Mouse (Mus musculus): Measurements from ENCODE around the gene Tnrc6a. TPM values are rescaled to one million over a fixed set of nuclear protein-coding genes. Genes with fewer than 3 reads are reported as not detected.
A peak's percentile ranks its signal among the peaks of the same experiment; 100 is the strongest.
"Not testable (repeated sequence)": the region's sequence is repeated elsewhere in the genome, so short reads cannot be mapped to it uniquely, and the experiment has no call there.

Gene Tnrc6a
- 29.6 and 62.6 TPM in 2 replicates for total RNA-seq (2017)

DNA sequence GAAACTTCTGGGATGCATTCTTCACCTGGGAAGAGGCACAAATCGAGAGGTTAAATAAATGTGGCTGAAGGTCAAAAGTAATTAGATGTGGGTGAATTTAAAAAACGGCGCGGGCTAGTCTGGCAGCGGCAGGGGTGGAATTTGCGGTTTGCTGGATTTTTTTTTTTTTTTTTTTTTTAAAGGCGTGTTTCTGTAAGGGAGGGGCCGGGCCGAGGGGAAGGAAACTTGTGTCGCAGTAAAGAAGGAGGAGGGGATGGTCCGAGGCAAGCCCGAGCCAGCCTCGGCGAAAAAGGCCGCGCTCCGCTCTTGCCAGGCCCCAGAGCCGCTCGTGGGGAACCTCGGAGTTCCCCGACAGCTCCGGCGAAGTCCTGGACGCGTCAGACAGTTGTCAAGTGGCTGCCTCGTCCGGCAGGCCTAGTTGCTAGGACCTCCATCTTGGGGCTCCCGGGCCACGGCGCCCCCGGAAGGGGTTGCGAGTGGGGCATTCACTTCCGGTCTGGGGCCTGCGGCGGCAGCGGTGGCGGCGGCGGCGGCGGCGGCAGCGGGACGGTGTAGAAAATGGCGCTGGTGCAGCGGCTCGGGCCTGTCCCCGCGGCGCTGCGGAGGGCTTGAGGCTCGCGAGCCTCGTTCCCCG lies at the start of gene Tnrc6a:
Gene Tnrc6a, plus strand, starts transcription at position 221 of the 634 bp plus-strand sequence.
- peak; percentile 92 for ATAC-seq (replicated peaks; ENCODE audit: low read depth, poor library complexity, severe bottlenecking)

DNA sequence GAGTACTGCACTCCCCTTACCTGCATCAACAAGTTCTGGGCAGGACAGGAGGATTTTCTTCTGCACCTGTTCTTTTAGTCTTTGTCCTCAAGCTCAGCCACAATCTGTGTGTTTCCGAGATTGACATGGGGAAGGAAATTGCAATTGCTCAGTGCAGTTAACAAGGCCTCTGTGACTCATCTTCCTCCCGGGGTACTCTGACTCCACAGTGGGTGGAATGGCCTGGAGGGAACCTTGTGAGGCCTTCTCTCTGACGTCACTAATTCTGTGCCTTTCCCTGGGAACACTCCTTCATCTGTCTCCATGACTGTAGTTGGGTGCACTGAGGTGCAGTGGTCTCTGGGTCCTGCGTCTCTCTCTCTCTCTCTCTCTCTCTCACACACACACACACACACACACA lies 41.4 kb upstream of the Tnrc6a start:
- ATAC-seq (replicated peaks; ENCODE audit: low read depth, poor library complexity, severe bottlenecking), result no peak

DNA sequence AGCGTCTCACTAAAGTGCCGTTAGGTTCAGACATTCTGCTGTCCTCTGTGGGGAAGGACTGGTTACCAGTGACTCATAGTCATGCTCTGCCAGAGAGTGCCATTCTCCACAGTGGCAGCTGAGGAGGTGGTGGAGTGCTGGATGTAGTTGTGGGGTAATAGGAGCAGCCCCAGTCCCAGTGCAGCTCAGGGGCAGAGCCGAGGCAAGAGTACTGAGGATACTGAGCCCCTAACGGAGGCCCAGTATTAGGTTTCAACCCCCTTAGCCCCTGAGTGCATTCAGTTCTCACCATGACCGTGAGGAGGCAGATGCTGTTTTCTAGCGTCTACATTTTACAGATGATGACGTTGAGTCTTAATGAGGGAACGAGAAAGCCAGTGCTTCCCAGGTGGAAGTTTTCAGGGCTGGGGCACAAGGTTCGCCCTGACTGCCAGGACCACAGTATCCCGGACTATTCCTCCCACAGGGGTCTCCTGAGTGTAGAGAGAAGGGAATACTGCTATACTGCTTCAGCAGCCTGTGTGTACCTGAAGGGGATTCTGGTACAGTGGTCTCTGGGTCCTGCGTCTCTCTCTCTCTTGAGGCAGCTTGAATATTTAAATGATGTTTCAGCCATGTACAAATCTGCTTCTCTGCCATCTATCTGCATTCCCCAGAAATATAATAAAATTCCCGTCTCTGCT lies 40.1 kb upstream of the Tnrc6a start:
- no peak for ATAC-seq (replicated peaks; ENCODE audit: low read depth, poor library complexity, severe bottlenecking)

- ATAC-seq (replicated peaks; ENCODE audit: low read depth, poor library complexity, severe bottlenecking), result peak; percentile 84
These were observed 39.4 kb upstream of the Tnrc6a start for GRCm38 (mm10) chr7:123084180-123084691.

- peak; percentile 54 for ATAC-seq (replicated peaks; ENCODE audit: low read depth, poor library complexity, severe bottlenecking)
These were observed 39.0 kb upstream of the Tnrc6a start for GRCm38 (mm10) chr7:123084708-123085107.

DNA sequence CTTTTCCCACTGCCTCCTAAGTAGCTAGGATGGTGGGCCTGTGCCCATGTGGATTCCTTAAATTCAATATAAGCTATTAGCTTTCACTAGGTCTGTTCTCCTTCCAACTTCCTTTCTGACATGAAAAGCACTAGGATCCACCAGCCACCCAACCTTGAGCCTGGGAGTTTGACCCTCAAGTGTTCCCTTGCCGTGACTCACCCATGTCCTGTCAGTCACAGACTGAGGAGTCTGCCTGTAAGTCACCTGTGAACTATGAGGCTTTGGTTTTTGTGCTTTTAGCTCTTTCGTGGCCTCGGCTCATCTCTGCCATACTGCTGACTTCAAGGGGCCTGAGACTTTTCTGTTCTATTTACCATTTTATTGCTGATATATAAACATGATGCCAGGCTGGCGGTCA lies 34.8 kb upstream of the Tnrc6a start:
- no peak for ATAC-seq (replicated peaks; ENCODE audit: low read depth, poor library complexity, severe bottlenecking)

DNA sequence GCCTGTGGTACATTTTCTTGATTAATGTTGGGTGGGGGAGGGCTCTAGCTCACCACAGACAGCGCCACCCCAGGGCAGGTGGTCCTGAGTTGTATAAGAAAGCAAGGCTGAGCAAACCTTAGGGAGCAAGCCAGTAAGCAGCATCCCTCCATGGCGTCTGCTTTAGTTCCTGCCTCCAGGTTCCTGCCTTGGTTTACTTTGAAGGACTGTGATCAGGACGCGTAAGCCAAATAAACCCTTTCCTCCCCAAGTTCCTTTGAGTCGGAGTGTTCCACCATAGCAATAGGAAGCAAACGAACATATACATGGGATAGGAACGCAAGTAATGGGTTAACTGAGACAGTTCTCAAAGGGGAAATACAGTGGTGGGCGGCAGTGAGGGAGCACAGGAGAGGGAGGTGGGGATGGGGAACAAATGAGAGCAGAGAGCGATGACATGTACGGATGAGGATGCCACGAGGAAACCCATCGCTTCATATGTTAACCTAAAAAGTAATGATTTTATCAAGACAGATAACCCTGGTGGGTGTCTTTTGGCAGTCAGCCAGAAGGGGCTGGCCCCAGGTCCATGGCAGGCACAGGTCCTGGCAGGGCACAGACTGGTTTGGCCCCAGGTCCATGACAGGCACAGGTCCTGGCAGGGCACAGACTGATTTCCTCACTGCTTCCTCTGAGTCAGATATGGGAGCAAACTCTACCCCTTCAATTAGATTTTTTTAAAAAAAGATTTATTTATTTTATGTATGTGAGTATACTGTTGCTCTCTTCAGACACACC lies 27.2 kb upstream of the Tnrc6a start:
- no peak for ATAC-seq (replicated peaks; ENCODE audit: low read depth, poor library complexity, severe bottlenecking)

DNA sequence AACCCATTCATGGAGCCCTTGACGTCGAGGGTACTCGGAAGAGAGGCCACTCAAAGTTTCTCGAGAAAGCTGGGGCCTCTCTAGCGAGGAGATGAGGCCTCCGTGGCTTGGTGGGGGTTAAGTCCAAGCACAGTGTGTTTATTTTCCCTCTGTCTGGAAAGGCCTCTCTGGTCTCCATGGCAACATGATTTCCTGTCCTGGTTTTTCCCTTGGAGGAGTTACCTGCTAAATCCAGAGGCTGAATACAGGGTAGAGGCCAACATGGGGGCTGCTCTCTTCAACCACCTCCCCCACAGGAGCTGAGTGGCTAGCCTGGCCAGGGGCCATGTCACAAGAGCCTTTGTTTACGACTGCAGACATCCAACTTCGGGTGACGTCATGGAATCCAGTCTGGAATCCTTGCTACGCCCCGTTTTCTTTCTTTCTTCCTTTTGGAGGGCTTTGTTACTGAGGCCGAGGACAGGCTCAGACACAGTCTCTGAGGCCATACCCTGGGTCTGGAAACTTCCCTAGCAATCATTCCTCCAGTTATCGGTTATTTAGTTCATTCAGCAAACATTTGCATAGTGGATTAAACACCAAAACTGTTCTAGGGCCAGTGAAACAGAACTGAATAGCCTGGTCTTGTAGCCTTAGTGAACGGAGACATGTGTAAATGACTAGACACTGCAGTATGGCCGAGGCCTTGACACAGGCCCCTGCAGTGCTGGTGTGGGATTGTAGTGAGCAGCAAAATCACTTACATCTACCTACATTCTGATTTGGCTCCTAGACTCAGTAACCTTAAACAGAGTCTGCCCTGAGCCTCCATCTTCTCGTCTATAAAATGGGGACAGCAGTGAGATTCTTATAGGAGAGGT lies 25.6 kb upstream of the Tnrc6a start:
- no peak for ATAC-seq (replicated peaks; ENCODE audit: low read depth, poor library complexity, severe bottlenecking)

DNA sequence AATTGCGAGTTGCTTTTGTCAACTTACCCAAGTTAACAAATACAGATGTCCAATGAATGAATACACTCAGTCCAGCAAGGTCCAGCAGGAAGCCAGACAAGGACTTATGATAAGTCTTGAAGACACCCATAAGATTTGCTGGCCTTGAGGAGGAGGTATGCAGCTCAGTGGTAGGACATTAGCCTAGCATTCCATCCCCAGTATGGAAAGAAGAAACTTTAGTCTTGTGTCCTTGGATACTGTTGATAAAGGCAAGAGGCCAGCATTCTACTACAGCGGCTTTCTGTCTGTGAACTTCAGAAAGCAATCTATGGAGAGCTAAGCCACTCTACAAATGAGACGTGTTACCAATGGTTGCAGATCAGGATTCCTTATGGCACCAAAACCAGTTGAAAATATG lies 22.4 kb upstream of the Tnrc6a start:
- no peak for ATAC-seq (replicated peaks; ENCODE audit: low read depth, poor library complexity, severe bottlenecking)

GRCm38 (mm10) chr7:123105381-123105780 lies 18.3 kb upstream of the Tnrc6a start:
- not testable (repeated sequence) for ATAC-seq (replicated peaks; ENCODE audit: low read depth, poor library complexity, severe bottlenecking)

DNA sequence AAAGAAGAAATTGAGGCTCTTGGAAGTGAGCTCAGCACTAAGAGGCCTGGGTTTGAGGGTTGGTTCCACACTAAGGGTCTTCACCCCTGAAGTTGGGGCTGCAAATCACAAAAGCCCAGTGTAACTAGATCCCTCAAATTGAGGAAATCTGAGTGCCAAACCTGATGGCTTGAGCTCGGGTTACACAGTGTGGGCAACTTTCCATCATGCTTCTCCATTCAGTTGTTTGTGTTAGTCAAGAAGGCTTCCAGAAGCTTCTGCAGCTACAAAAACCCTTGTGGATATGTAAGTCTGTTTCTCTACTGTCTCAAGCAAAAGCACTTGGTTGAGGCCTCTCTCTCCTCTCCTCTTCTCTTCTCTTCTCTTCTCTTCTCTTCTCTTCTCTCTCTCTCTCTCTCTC lies 17.8 kb upstream of the Tnrc6a start:
- no peak for ATAC-seq (replicated peaks; ENCODE audit: low read depth, poor library complexity, severe bottlenecking)

DNA sequence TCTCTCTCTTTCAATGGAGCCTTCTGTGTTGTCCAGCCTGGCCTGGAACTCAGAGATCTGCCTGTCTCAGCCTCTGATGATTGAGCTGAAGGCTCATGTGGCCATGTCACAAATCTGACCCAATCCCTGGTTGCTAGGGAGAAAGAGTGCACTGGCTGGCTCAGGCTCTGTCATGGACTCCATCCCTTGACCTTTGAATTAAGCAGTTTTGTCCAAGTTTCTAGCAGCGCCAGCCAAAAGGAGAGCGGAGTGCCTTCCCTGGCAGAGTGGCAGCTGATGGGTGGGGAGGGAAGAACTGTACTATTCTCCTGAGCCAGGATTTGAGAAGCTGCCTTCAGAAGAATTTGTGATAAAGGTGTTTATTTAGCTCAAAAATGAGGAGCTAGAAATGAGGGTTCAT lies 17.4 kb upstream of the Tnrc6a start:
- no peak for ATAC-seq (replicated peaks; ENCODE audit: low read depth, poor library complexity, severe bottlenecking)

DNA sequence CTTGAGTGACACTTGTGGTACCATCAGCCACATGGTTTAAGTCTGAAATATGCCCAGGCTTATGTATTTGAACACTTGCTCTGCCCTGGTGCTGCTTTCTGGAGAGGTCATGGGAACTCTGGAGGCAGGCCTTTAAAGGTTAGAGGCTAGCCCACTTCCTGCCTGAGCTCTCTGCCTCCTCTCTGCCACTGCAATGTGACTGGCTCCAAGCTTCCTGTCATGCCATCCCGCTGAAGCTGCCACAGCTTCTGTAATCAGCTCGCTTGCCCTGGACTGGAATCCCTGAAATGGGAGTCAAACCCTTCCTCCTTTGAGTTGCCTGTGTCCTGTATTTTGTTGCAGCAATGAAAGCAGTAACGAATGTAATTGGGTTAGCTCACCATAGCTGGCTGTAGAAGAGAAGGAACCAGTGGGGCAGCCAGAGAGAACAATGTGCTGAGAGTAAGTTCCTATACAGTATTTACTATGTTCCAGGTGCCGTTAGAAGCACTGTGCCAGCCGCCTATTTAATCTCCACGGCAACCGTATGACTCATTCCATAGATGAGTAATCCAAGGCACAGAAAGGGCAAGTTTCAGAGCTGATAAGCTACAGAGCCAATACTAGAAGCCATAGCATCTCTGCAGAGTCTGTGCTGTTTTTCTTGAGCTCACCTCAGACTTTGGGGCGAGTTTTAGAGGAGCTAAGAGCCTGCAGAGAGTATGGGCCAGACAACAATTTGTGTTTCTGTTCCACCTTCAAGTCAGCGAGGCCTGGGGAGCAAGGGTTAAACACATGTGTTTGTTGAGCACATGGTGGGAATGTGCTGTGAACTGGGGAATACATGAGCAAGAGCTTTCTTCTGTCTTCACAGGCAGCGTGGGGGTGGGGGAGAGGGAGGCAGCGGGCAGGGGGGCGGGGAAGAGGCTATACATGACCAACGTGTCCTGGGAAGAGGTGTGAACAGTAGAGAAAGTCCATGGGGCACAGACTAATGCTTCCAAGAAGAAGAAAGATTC lies 15.3 kb upstream of the Tnrc6a start:
- peak; percentile 56; the same call in 1 of the 2 replicates for ATAC-seq (replicated peaks; ENCODE audit: low read depth, poor library complexity, severe bottlenecking)

DNA sequence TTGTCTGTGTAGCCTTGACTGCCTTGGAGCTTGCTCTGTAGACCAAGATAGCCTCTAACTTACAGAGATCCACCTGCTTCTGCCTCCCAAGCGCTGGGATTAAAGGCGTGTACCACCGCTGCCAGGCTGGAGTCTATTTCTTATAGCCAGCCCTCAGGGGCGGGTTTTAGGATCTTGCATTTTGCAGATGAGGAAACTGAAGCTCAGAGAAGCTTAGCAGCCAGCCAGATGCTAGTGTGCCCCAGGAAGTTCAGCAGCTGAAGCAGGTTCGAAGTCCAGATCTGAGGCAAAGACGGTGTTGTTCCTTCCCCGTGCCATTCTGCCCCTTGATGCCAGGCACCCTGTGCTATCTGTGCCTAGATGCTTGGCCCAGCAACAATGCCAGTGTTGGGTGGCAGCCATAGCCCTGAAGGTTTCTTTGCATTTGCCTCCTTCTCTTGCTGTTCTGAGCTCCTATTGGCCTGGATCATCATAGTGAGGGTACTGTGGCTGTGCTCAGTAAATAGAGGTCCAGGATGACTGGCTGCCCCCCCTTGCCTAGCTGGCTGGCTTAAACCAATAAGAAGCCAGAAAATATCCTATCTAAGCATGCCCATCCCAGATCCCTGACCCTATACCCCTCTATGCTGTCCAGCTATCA lies 14.2 kb upstream of the Tnrc6a start:
- ATAC-seq (replicated peaks; ENCODE audit: low read depth, poor library complexity, severe bottlenecking), result no peak

- ATAC-seq (replicated peaks; ENCODE audit: low read depth, poor library complexity, severe bottlenecking), result no peak
These were observed 13.6 kb upstream of the Tnrc6a start for GRCm38 (mm10) chr7:123110135-123110534.

DNA sequence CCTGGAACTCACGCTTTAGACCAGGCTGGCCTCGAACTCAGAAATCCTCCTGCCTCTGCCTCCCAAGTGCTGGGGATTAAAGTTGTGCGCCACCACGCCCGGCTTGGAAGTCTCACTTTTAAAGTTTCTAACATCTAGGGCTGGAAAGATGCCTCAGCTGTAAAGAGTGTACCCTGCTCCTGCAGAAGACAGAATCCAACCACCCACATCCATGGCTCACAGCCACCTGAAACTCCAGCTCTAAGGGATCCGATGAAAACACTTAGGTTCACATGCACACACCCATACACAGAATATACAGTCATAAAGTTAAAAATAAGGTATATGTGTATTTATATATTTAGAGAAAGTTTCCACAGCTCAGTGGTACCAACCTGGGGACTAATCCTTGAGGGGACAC lies 10.1 kb upstream of the Tnrc6a start:
- ATAC-seq (replicated peaks; ENCODE audit: low read depth, poor library complexity, severe bottlenecking), result no peak

GRCm38 (mm10) chr7:123116799-123117198 lies 6.9 kb upstream of the Tnrc6a start:
- ATAC-seq (replicated peaks; ENCODE audit: low read depth, poor library complexity, severe bottlenecking), result 0 out of 2 replicates have a peak, but pooled peaks have one; percentile 25

GRCm38 (mm10) chr7:123117209-123117608 lies 6.5 kb upstream of the Tnrc6a start:
- ATAC-seq (replicated peaks; ENCODE audit: low read depth, poor library complexity, severe bottlenecking), result no peak

All from common myeloid progenitor, adult 5-6 weeks (primary cell).